Mouse (Mus musculus): ENCODE measurements around the gene Rpl36-ps4.

- TF ChIP-seq POLR2A (IDR thresholded peaks at IDR 0.05; ENCODE audit: insufficient read depth, low read length) = no peak
- no peak for TF ChIP-seq CTCF (IDR thresholded peaks at IDR 0.05; ENCODE audit: low read depth, low read length)
- TF ChIP-seq EP300 (IDR thresholded peaks at IDR 0.05; ENCODE audit: insufficient read depth, low read depth, low read length) = no peak
These were observed 15.4 kb downstream of the Rpl36-ps4 start for GRCm38 (mm10) chr17:87936156-87936555.

Measured in ES-Bruce4 (cell line).